Mouse (Mus musculus): ENCODE measurements around the gene Eif4enif1. TPM values are rescaled to one million over a fixed set of nuclear protein-coding genes. Genes with fewer than 3 reads are reported as not detected.
"Not testable (repeated sequence)": the region's sequence is repeated elsewhere in the genome, so short reads cannot be mapped to it uniquely, and the experiment has no call there.

Eif4enif1 gene
- polyA plus RNA-seq, 1 experiment from 2014 or later = 70.2 TPM

DNA sequence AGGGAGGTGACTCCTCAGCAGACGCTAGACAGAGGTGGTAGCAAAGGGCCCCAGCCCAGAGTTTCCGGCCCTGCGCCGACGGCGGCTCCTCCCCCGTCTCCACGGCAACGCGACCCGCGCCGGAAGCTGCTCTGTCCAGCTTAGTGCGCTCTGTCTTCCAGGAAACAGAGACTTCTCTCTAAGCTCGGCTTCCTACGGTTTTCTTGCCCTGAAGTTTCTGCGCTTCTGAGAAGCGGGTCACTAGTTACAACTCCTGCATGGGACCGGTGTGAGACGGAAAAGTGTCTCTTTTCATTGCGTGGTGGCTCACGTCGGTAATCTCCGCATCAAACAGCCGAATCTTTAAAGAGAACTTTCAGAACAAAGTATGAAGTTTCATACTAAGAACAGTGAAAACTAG, 8.8 kb upstream of the Eif4enif1 start, which contains the start of gene Sfi1:
Gene Sfi1, minus strand, starts transcription at position 101 of the 400 bp plus-strand sequence.
- no peaks in the 10 kb centered on the region for H3K9me3 ChIP-seq
- H3K9ac ChIP-seq = no peak within 1 kb of the TSS
- no peak within 1 kb of the TSS for H3K4me2 ChIP-seq (replicated peaks)
- no peaks in the 10 kb centered on the region for H3K27me3 ChIP-seq
- H3K4me3 ChIP-seq = no peak within 1 kb of the TSS
- ATAC-seq (ENCODE audit: insufficient number of reproducible peaks, insufficient read depth, low FRiP score, low TSS enrichment) = no peak
- H3K4me1 ChIP-seq = no peaks in the 10 kb centered on the region
- no peak within 1 kb of the TSS for H3K27ac ChIP-seq
- 86% methylated on average over 25 of the region's 25 CpGs for WGBS
- H3K36me3 ChIP-seq = no peaks in the 10 kb centered on the region

DNA sequence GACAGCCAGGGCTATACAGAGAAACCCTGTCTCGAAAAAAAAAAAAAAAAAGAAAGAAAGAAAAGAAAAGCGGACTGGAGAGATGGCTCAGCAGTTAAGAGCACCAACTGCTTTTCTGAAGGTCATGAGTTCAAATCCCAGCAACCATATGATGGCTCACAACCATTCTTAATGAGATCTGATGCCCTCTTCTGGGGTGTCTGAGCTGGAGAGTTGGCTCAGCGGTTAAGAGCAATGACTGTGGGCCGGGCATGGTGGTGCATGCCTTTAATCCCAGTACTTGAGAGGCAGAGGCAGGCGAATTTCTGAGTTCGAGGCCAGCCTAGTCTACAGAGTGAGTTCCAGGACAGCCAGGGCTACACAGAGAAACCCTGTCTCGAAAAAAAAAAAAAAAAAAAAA, 1.6 kb upstream of the Eif4enif1 start:
- not testable (repeated sequence) for H3K36me3 ChIP-seq; H3K27ac ChIP-seq; H3K27me3 ChIP-seq; H3K4me3 ChIP-seq; H3K4me2 ChIP-seq (replicated peaks); H3K9ac ChIP-seq; H3K9me3 ChIP-seq; ATAC-seq (ENCODE audit: insufficient number of reproducible peaks, insufficient read depth, low FRiP score, low TSS enrichment); H3K4me1 ChIP-seq
- 91% methylated on average over 7 of the region's 7 CpGs for WGBS

DNA sequence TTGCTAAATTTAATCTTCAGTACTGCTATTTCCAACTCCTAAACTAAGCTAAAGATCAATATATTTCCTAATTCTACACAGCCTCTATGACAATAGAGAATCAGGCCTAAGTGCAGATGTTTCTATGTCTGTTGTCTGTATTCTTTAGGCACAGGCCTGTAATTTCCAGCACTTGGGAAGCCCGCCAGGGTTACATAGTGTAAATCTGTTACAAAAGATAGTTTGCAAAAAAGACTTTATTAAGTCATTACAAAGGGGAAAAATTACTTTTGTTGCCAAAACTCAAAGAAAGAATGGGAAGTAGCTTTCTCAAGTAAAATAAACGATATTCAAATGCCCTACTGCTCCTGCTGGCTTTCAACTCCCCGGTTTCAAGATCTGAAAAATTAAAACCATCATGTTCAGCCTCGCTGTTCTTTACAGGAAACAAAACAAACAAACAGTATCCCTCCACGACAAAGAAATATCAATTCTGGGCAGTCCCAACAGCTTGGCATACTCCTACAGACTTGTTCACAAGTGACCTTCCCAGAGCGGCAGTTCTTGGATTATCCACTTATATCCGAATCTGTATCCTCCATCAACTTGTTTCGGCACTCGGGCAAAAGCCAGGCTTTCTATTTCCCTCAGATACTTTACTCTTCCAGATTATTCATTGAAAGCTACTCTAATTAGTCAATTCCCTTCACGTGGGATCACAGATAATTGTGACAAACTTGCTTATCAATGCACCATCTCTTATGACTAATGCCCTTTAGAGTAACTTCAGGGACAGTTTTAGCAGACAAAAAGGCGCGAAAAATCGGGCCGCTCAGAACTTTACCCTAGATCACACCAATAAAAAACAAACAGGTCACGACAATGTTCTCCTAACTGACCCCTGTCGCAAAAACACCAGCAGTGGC, 614 bp upstream of the Eif4enif1 start:
- peaks cover 15% of the 10 kb centered on the region for H3K36me3 ChIP-seq
- H3K9me3 ChIP-seq = no peaks in the 10 kb centered on the region
- no peaks in the 10 kb centered on the region for H3K27me3 ChIP-seq
- no peaks in the 10 kb centered on the region for H3K4me1 ChIP-seq
- H3K9ac ChIP-seq = no peak overlapping the region; the same call in 1 of the 2 replicates
- ATAC-seq (ENCODE audit: insufficient number of reproducible peaks, insufficient read depth, low FRiP score, low TSS enrichment) = no peak
- 7% methylated on average over 16 of the region's 16 CpGs for WGBS
- H3K27ac ChIP-seq = no peak overlapping the region
- peak overlapping the region; percentile 38 for H3K4me3 ChIP-seq
- H3K4me2 ChIP-seq (replicated peaks) = peak overlapping the region; percentile 24

DNA sequence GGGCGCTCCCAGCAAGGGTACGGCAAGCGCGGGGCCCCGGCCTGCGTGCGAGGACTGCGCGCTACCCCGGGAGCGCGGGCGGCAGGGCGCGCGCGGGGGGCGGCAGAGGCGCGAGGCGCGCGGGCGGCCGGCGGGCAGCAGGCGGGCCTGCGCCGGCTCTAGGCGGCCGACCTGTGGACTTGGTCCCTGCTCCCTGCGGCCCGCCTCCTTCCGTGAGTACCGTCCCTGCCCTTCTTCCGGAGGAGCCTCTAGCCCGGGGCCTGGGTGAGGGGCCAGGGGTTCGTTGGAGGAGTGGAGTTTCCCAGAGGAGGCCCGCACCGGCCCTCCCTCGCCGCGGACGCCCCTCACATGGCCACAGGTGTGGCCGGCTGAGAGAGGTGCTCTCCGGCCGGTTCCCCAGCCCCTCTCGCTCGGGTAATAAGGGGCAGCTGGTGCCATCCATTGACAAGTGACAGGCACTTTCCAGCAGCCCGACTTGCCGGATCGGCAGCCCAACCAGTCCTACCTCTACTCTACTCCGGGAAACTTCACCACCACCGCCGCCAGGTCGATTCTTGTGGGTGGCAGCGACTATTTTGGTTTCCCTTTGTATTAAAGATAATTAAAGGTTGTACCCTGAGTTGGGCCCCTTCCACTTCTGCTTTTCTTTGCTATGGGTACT, 719 bp downstream of the Eif4enif1 start:
- peaks cover 24% of the 10 kb centered on the region for H3K36me3 ChIP-seq
- peak overlapping the region; percentile 38 for H3K4me3 ChIP-seq
- no peaks in the 10 kb centered on the region for H3K4me1 ChIP-seq
- WGBS = under 1% methylated on average over 43 of the region's 57 CpGs
- peak; percentile 0; the same call in 1 of the 2 replicates for ATAC-seq (ENCODE audit: insufficient number of reproducible peaks, insufficient read depth, low FRiP score, low TSS enrichment)
- H3K9me3 ChIP-seq = no peaks in the 10 kb centered on the region
- H3K27ac ChIP-seq = no peak overlapping the region
- no peaks in the 10 kb centered on the region for H3K27me3 ChIP-seq
- H3K4me2 ChIP-seq (replicated peaks) = peak overlapping the region; percentile 25
- peak overlapping the region; percentile 37 for H3K9ac ChIP-seq

DNA sequence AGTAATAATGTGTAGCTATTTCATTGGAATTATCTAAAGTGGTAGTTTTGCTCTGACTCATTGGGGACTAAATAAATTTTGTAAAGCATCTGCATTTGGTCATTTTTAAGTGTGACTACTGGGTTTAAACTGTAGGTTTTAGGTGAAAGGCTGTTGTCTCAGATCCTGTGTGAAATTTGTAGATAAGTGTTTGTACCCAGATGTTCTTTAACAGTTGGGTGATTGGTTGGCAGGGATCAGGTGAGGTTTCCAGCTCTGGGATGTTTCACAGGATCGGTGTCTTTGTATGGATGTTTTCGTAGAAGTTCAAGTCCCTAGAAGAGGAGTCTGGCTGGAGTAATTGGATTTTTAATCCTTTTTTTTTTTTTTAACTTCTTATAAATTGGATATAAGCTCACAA, 1.6 kb downstream of the Eif4enif1 start:
- H3K27me3 ChIP-seq = no peaks in the 10 kb centered on the region
- H3K4me1 ChIP-seq = no peaks in the 10 kb centered on the region
- 88% methylated on average over 2 of the region's 2 CpGs for WGBS
- H3K9ac ChIP-seq = no peak overlapping the region
- no peaks in the 10 kb centered on the region for H3K9me3 ChIP-seq
- no peak overlapping the region for H3K27ac ChIP-seq
- ATAC-seq (ENCODE audit: insufficient number of reproducible peaks, insufficient read depth, low FRiP score, low TSS enrichment) = no peak
- peak overlapping the region; percentile 25 for H3K4me2 ChIP-seq (replicated peaks)
- peaks cover 27% of the 10 kb centered on the region for H3K36me3 ChIP-seq
- H3K4me3 ChIP-seq = peak overlapping the region; percentile 38; the same call in 1 of the 2 replicates

DNA sequence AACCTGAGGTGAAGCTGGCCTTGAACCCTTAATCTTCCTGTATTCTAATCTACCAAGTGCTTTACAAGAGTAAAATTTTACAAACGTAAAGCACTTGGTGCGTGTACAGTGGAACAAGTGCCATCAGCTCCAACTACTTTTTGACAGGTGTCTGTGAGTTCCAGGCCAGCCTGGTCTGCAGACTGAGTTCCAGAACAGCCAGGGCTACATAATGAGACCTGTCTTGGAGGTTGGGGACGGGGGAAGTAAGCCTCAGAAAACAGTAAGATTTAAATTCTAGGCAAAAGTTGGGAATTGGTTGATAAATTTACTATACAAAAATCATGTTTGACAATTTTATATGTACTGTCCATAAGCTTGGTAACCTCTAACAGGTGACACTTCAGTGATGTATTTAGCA, 3.0 kb downstream of the Eif4enif1 start:
- 94% methylated on average over 3 of the region's 3 CpGs for WGBS
- H3K36me3 ChIP-seq = peaks cover 34% of the 10 kb centered on the region
- ATAC-seq (ENCODE audit: insufficient number of reproducible peaks, insufficient read depth, low FRiP score, low TSS enrichment) = no peak
- H3K27me3 ChIP-seq = no peaks in the 10 kb centered on the region
- H3K9me3 ChIP-seq = no peaks in the 10 kb centered on the region
- no peaks in the 10 kb centered on the region for H3K4me1 ChIP-seq
- H3K4me3 ChIP-seq = no peak overlapping the region
- no peak overlapping the region for H3K9ac ChIP-seq
- no peak overlapping the region for H3K4me2 ChIP-seq (replicated peaks)
- no peak overlapping the region for H3K27ac ChIP-seq

- Histone ChIP-seq H3K4me2 (replicated peaks) (no peak overlapping the region), H3K9ac (no peak overlapping the region), H3K27ac (no peak overlapping the region), H3K27me3 (no peaks in the 10 kb centered on the region), H3K36me3 (peaks cover 42% of the 10 kb centered on the region), H3K4me1 (no peaks in the 10 kb centered on the region), H3K4me3 (no peak overlapping the region), H3K9me3 (no peaks in the 10 kb centered on the region)
- no peak for ATAC-seq (ENCODE audit: insufficient number of reproducible peaks, insufficient read depth, low FRiP score, low TSS enrichment)
- 94% methylated on average over 3 of the region's 3 CpGs for WGBS
Measured at GRCm38 (mm10) chr11:3206783-3207182, 4.6 kb downstream of the Eif4enif1 start.

DNA sequence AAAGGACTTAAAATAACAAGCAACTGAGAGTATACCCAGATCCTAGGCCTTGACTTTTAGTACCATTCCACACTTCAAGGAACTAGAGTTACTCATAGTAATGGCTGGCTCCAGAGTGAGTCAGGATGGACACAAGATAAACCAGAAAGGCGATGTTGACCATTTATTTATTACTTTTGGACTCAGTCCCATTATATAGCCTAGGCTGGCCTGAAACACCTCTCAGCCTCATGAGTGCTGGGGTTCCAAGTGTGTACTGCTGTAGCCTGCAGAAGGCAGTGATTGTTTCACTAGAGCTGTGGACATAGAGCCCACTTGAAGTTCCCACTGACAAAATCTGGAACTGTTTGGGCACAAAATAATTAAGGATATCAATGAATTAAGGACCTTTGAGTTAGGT, 10.3 kb downstream of the Eif4enif1 start:
- no peaks in the 10 kb centered on the region for H3K4me1 ChIP-seq
- no peak overlapping the region for H3K4me3 ChIP-seq
- H3K4me2 ChIP-seq (replicated peaks) = no peak overlapping the region
- no peaks in the 10 kb centered on the region for H3K27me3 ChIP-seq
- H3K27ac ChIP-seq = no peak overlapping the region
- ATAC-seq (ENCODE audit: insufficient number of reproducible peaks, insufficient read depth, low FRiP score, low TSS enrichment) = no peak
- 92% methylated on average over 1 of the region's 1 CpGs for WGBS
- no peak overlapping the region for H3K9ac ChIP-seq
- no peaks in the 10 kb centered on the region for H3K9me3 ChIP-seq
- peaks cover 59% of the 10 kb centered on the region for H3K36me3 ChIP-seq

GRCm38 (mm10) chr11:3223105-3223504, 20.9 kb downstream of the Eif4enif1 start:
- no peak for ATAC-seq (ENCODE audit: insufficient number of reproducible peaks, insufficient read depth, low FRiP score, low TSS enrichment)
- Histone ChIP-seq H3K4me1 (no peaks in the 10 kb centered on the region), H3K9me3 (no peaks in the 10 kb centered on the region), H3K4me2 (replicated peaks) (no peak overlapping the region), H3K4me3 (no peak overlapping the region), H3K27me3 (no peaks in the 10 kb centered on the region), H3K9ac (no peak overlapping the region), H3K27ac (no peak overlapping the region), H3K36me3 (peaks cover 75% of the 10 kb centered on the region)
- WGBS = 66% methylated on average over 5 of the region's 5 CpGs

GRCm38 (mm10) chr11:3227113-3227512, 24.9 kb downstream of the Eif4enif1 start:
- 96% methylated on average over 3 of the region's 3 CpGs for WGBS
- Histone ChIP-seq H3K27ac (no peak overlapping the region), H3K4me3 (no peak overlapping the region), H3K27me3 (no peaks in the 10 kb centered on the region), H3K4me2 (replicated peaks) (no peak overlapping the region), H3K9ac (no peak overlapping the region), H3K9me3 (no peaks in the 10 kb centered on the region), H3K36me3 (peaks cover 80% of the 10 kb centered on the region), H3K4me1 (no peaks in the 10 kb centered on the region)
- ATAC-seq (ENCODE audit: insufficient number of reproducible peaks, insufficient read depth, low FRiP score, low TSS enrichment) = no peak

DNA sequence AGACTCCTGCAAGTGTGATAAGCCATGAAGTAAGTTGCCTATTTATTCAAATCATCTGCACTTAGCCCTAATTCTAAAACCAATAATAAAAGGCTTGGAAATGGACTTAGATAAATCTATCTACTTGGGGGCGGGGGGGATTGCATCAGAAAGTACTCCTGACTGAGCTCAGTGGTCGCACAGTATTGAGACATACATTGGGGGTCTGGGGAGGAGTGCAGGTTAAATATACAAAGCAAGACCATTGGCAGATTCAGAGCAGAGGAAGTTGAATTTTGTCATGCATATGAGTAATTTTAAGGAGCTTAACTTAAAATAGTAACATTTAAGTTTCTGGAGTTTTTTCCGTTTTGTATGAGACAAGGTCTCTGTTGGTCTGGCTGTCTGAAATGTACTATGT, 30.1 kb downstream of the Eif4enif1 start:
- Histone ChIP-seq H3K4me3 (no peak overlapping the region), H3K4me2 (replicated peaks) (no peak overlapping the region), H3K9me3 (no peaks in the 10 kb centered on the region), H3K9ac (no peak overlapping the region), H3K4me1 (no peaks in the 10 kb centered on the region), H3K36me3 (peaks cover 79% of the 10 kb centered on the region), H3K27ac (no peak overlapping the region), H3K27me3 (no peaks in the 10 kb centered on the region)
- WGBS = 88% methylated on average over 3 of the region's 3 CpGs
- ATAC-seq (ENCODE audit: insufficient number of reproducible peaks, insufficient read depth, low FRiP score, low TSS enrichment) = no peak

- WGBS = 94% methylated on average over 4 of the region's 4 CpGs
- Histone ChIP-seq H3K27me3 (no peaks in the 10 kb centered on the region), H3K4me3 (no peak overlapping the region), H3K36me3 (peaks cover 85% of the 10 kb centered on the region), H3K9me3 (no peaks in the 10 kb centered on the region), H3K27ac (no peak overlapping the region), H3K9ac (no peak overlapping the region), H3K4me2 (replicated peaks) (no peak overlapping the region), H3K4me1 (no peaks in the 10 kb centered on the region)
- no peak for ATAC-seq (ENCODE audit: insufficient number of reproducible peaks, insufficient read depth, low FRiP score, low TSS enrichment)
Measured at GRCm38 (mm10) chr11:3233704-3234103, 31.5 kb downstream of the Eif4enif1 start.
